Mouse (Mus musculus) kidney, postnatal 0 days (tissue): ENCODE measurements around the gene B3galt4. TPM values are rescaled to one million over a fixed set of nuclear protein-coding genes. Genes with fewer than 3 reads are reported as not detected.
"Not testable (repeated sequence)": the region's sequence is repeated elsewhere in the genome, so short reads cannot be mapped to it uniquely, and the experiment has no call there.

Source experiments
- ATAC-seq: fragments of 200-750 bp; cut with Nextera tagmentation; replicated peaks from 2 replicates; pipeline ENCODE4 v1.8.0; 2017; ENCODE audit warnings: low read depth, moderate number of reproducible peaks, moderate TSS enrichment, moderate library complexity; ENCODE audit not compliant: low FRiP score
- DNase-seq: peaks from one replicate; pipeline ENCODE4 v3.0.0-alpha.2; 2016; ENCODE audit warnings: low spot score
- H3K27ac ChIP-seq: fragments of 300-500 bp; sonication (generic); 2 replicates; pipeline ENCODE4 v1.5.1; 2014; ENCODE audit warnings: mild to moderate bottlenecking
- H3K27me3 ChIP-seq: fragments of 300-500 bp; sonication (generic); 2 replicates; pipeline ENCODE4 v1.6.1; 2014; ENCODE audit warnings: low read length, mixed read lengths; ENCODE audit not compliant: insufficient read depth
- H3K36me3 ChIP-seq: fragments of 300-500 bp; sonication (generic); 2 replicates; pipeline ENCODE4 v1.6.1; 2014; ENCODE audit warnings: low read length, mixed read lengths; ENCODE audit not compliant: insufficient read depth
- H3K4me1 ChIP-seq: fragments of 300-500 bp; sonication (generic); replicated peaks from 2 replicates; pipeline ENCODE4 v1.6.1; 2014; ENCODE audit warnings: antibody characterized with exemption, low read length, mixed read lengths; ENCODE audit not compliant: insufficient read depth
- H3K4me2 ChIP-seq: fragments of 300-500 bp; sonication (generic); 2 replicates; pipeline ENCODE4 v1.6.1; 2014; ENCODE audit warnings: mild to moderate bottlenecking, low read length, moderate library complexity, mixed read lengths
- H3K4me3 ChIP-seq: fragments of 300-500 bp; sonication (generic); replicated peaks from 2 replicates; pipeline ENCODE4 v1.5.1; 2014; ENCODE audit warnings: low read depth, low read length
- H3K9ac ChIP-seq: fragments of 300-500 bp; sonication (generic); 2 replicates; pipeline ENCODE4 v1.6.1; 2014; ENCODE audit warnings: low read depth, low read length
- H3K9me3 ChIP-seq: fragments of 300-500 bp; sonication (generic); replicated peaks from 2 replicates; pipeline ENCODE4 v1.6.1; 2016; ENCODE audit warnings: low read length, inconsistent platforms, mixed read lengths
- CTCF ChIP-seq: IDR thresholded peaks from 2 replicates; pipeline ENCODE4 v1.5.1; 2016; ENCODE audit warnings: antibody characterized with exemption, low read depth, mild to moderate bottlenecking, moderate library complexity
- WGBS: fragments of 180-500 bp; shearing (Covaris S2); extraction: QIAGEN DNeasy Blood & Tissue Kit; methylation state at CpG from one replicate; pipeline ENCODE4 v1.1.7; 2014; 5-methylcytosine and 5-hydroxymethylcytosine counted together
- polyA plus RNA-seq: library from polyadenylated mRNA; unstranded; fragments of >200 nt; fragmentation: Nextera tagmentation; extraction: Ambion mirVana; gene quantifications from 2 replicates; pipeline ENCODE4 v1.2.1, GENCODE M21; 2015

The B3galt4 gene
- polyA plus RNA-seq, 1 experiment from 2014 or later = 6.7 TPM

DNA sequence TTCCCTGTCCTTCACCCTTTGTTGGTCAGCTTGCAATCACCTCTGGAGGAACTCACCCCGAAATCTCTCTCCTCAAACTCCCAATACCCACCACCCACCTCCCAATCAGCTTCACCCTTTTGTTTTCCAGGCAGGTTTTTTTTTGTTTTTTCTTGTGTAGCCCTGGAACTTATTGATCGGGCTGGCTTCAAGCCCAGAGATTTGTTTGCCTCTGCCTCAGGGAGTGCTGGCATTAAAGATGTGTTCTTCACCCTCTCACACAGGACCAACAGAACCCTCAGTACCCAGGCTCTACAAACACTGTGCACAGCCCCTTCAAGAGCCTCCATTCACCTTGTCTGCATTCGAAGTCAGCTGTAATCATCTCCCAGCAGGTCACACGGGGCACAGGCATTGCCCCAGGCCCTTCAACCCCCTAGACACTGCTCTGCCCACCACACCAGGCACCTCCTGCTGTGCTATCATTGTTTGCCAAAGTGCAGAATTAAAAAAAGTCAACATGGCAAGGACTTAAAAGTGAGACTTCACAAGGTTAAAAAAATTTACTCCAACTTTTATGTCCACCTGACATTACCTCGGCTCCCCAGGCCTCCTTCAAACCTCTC, 2.8 kb upstream of the B3galt4 start:
- DNase-seq (no peak), ATAC-seq (no peak)
- no peak for TF ChIP-seq CTCF
- H3K4me1 ChIP-seq = peaks cover 29% of the 10 kb centered on the region
- H3K4me3 ChIP-seq = peak overlapping the region; percentile 94
- H3K36me3 ChIP-seq = peaks cover 27% of the 10 kb centered on the region
- no peaks in the 10 kb centered on the region for H3K9me3 ChIP-seq
- H3K4me2 ChIP-seq = peak overlapping the region; percentile 80
- H3K27ac ChIP-seq = peak overlapping the region; percentile 91; the same call in 1 of the 2 replicates
- 37% methylated on average over 5 of the region's 5 CpGs for WGBS
- no peaks in the 10 kb centered on the region for H3K27me3 ChIP-seq
- H3K9ac ChIP-seq = peak overlapping the region; percentile 94

DNA sequence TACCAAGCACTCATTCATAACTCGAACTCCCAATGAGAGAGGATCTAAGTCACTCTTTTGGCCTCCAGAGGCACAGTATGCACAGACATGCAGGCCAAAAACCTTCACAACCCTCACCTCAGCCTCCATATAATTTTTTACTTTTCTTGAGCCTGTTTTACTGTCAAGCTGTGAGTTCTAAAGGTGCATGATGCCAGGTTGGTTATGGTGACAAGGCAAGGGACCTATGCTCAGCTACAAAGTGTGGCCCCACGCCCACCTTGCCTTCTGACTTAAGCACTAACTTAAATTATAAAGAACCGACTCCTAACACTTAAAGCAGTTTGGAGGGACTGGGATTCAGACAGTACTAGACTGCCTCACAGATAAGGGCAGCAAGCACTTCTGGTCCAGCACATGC, 2.0 kb upstream of the B3galt4 start:
- WGBS = 78% methylated on average over 3 of the region's 3 CpGs
- Histone ChIP-seq H3K4me3 (no peak overlapping the region), H3K4me1 (peaks cover 29% of the 10 kb centered on the region), H3K27me3 (no peaks in the 10 kb centered on the region), H3K9ac (peak overlapping the region; percentile 35; the same call in 1 of the 2 replicates), H3K9me3 (no peaks in the 10 kb centered on the region), H3K36me3 (peaks cover 23% of the 10 kb centered on the region; the same call in 1 of the 2 replicates), H3K27ac (no peak overlapping the region), H3K4me2 (no peak overlapping the region)
- ATAC-seq = no peak
- no peak for DNase-seq
- TF ChIP-seq CTCF = no peak

DNA sequence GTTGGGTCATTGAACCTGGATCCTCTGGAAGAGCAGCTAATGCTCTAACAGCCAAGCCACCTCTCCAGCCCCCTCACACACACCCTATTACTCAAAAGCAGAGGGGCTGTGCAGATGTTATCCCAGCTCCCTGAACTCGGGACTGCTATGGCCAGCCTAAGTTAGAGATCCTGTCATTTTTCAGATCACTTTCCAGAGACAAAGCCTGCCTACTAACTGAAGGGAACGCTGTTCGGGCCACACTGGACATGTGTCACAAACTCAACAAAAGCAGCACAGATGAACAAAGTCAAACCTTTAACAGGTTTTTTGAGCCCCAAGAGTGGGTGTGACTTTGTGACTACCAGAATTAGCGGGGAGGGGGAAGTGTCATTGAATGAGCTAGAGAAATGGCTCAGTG, 1.6 kb upstream of the B3galt4 start:
- no peak for ATAC-seq
- Histone ChIP-seq H3K4me3 (no peak overlapping the region), H3K9me3 (no peaks in the 10 kb centered on the region), H3K4me1 (peaks cover 29% of the 10 kb centered on the region), H3K9ac (0 out of 2 replicates have a peak overlapping the region, but pooled peaks have one; percentile 35), H3K27ac (no peak overlapping the region), H3K36me3 (peaks cover 25% of the 10 kb centered on the region; the same call in 1 of the 2 replicates), H3K4me2 (no peak overlapping the region), H3K27me3 (no peaks in the 10 kb centered on the region)
- DNase-seq = no peak
- TF ChIP-seq CTCF = no peak
- WGBS = 82% methylated on average over 4 of the region's 4 CpGs

DNA sequence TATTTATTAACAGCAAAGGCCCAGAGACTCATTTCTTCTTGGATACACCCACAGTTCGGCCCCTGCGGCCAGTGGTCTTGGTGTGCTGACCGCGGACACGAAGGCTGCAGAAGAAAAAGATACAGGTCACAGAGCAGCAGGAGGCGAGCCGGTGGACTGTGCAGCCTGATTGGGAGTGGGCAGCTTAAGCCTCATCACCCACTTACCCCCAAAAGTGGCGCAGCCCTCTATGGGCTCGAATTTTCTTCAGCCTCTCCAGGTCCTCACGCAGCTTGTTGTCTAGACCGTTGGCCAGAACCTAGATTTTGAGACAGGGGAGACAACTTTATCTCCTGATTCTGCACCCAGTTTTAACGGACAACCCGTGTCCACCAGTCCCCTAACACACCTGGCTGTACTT, 727 bp upstream of the B3galt4 start:
- Histone ChIP-seq H3K4me3 (0 out of 2 replicates have a peak overlapping the region, but pooled peaks have one; percentile 43), H3K4me2 (peak overlapping the region; percentile 86; the same call in 1 of the 2 replicates), H3K36me3 (peaks cover 25% of the 10 kb centered on the region; the same call in 1 of the 2 replicates), H3K27ac (peak overlapping the region; percentile 89; the same call in 1 of the 2 replicates), H3K4me1 (peaks cover 29% of the 10 kb centered on the region)
- not testable (repeated sequence) for ATAC-seq, H3K9me3 ChIP-seq, DNase-seq, H3K27me3 ChIP-seq, H3K9ac ChIP-seq
- WGBS = 65% methylated on average over 13 of the region's 13 CpGs

DNA sequence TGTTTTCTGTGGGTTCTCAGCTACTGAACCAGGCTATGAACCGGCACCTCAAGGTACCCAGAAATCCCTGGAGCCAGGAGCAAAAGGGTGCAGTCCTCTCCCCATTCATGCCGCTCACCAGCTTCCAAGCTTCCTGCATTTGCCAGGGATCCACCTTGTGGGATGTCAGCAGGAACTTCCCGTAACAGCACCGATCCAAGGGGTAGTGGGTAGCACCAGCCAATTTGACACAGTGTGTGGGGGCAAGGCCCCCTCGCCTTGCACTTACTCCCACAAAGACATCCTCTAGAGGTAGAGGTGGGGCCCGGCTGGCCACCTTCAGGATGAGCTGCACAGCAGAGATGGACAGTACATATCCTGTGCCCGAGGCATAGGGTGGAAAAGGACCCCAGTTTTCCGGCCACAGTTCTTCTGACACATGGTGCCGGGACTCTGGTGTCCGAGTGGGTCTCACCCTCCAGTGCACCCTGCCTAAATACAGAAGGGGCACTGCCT, 1.1 kb downstream of the B3galt4 start:
- peak overlapping the region; percentile 66 for H3K9ac ChIP-seq

DNA sequence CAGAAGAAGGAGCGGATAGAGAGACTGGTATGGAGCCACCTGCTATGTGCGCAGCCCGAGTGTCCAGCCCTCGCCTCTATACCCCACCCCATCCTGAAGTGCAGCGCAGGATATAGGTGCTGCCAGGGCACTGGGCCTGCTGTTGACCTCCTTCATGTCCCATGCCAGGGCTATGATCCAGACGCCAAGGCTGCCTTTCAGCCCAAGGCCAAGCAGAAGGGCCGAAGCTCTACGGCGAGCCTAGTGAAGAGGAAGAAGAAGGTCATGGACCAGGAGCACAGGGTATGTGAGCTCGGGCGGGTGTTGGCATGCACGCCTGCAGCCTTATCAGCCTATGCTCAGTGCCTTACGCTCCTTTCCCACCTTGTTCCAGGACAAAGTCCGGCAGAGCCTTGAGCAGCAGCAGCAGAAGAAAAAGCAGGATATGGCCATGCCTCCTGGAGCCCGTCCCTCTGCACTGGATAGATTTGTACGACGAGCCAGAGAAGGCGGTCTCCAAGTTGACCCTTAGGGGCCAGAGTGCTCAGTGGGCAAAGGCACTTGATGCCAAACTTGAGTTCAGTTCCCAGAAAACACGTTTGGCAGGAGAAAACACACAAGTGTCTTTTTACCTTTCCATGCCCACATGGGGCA, 2.3 kb downstream of the B3galt4 start:
- Histone ChIP-seq H3K9ac (no peak overlapping the region), H3K36me3 (peaks cover 28% of the 10 kb centered on the region; the same call in 1 of the 2 replicates), H3K9me3 (no peaks in the 10 kb centered on the region), H3K27ac (no peak overlapping the region), H3K4me3 (no peak overlapping the region), H3K4me1 (peaks cover 22% of the 10 kb centered on the region), H3K27me3 (no peaks in the 10 kb centered on the region), H3K4me2 (no peak overlapping the region)
- WGBS = 91% methylated on average over 19 of the region's 19 CpGs
- TF ChIP-seq CTCF = no peak
- ATAC-seq (no peak), DNase-seq (no peak)

More for the DNA sequence above, 1.1 kb downstream of the B3galt4 start:
- peaks cover 29% of the 10 kb centered on the region for H3K4me1 ChIP-seq
- no peaks in the 10 kb centered on the region for H3K27me3 ChIP-seq
- peak overlapping the region; percentile 89; the same call in 1 of the 2 replicates for H3K27ac ChIP-seq
- H3K9me3 ChIP-seq = no peaks in the 10 kb centered on the region
- DNase-seq = no peak
- peaks cover 25% of the 10 kb centered on the region; the same call in 1 of the 2 replicates for H3K36me3 ChIP-seq
- no peak for TF ChIP-seq CTCF
- WGBS = 70% methylated on average over 10 of the region's 10 CpGs
- peak overlapping the region; percentile 43 for H3K4me3 ChIP-seq
- ATAC-seq = no peak
- peak overlapping the region; percentile 86 for H3K4me2 ChIP-seq
